Mouse (Mus musculus) gastrocnemius, postnatal 10 days (tissue): ENCODE results near the gene Tcte2. TPM values are rescaled to one million over a fixed set of nuclear protein-coding genes. Genes with fewer than 3 reads are reported as not detected.
A peak's percentile ranks its signal among the peaks of the same experiment; 100 is the strongest.

Experiments used
- DNase-seq: peaks from one replicate; pipeline ENCODE4 v3.0.0; 2021; ENCODE audit warnings: mixed read lengths
- total RNA-seq, 2 experiments: library from RNA; stranded (reverse); gene quantifications; 2 replicates each; pipeline ENCODE4 v1.2.3; 2021

Tcte2 gene
- total RNA-seq, 2 experiments from 2014 or later = 1.6 to 2.3 TPM

- no peak for DNase-seq
Observed at GRCm38 (mm10) chr17:13720187-13720586, 41.4 kb downstream of the Tcte2 start.

GRCm38 (mm10) chr17:13717428-13717827 is 44.2 kb downstream of the Tcte2 start:
- no peak for DNase-seq

- DNase-seq = no peak
Observed at GRCm38 (mm10) chr17:13716336-13716735, 45.3 kb downstream of the Tcte2 start.

GRCm38 (mm10) chr17:13715511-13715910 is 46.1 kb downstream of the Tcte2 start:
- DNase-seq = no peak

- DNase-seq = no peak
Observed at GRCm38 (mm10) chr17:13714654-13715053, 47.0 kb downstream of the Tcte2 start.

- DNase-seq = no peak
Observed at GRCm38 (mm10) chr17:13714128-13714527, 47.5 kb downstream of the Tcte2 start.

- no peak for DNase-seq
Observed at GRCm38 (mm10) chr17:13712518-13712917, 49.1 kb downstream of the Tcte2 start.

- no peak for DNase-seq
Observed at GRCm38 (mm10) chr17:13712116-13712515, 49.5 kb downstream of the Tcte2 start.

GRCm38 (mm10) chr17:13711173-13711572 is 50.5 kb downstream of the Tcte2 start:
- no peak for DNase-seq

- no peak for DNase-seq
Observed at GRCm38 (mm10) chr17:13705481-13705921, 56.1 kb downstream of the Tcte2 start.

- no peak for DNase-seq
Observed at GRCm38 (mm10) chr17:13703611-13704320, 57.9 kb downstream of the Tcte2 start.

- DNase-seq = peak; percentile 28
Observed at GRCm38 (mm10) chr17:13700131-13701016, 61.3 kb downstream of the Tcte2 start.

- DNase-seq = no peak
Observed at GRCm38 (mm10) chr17:13699716-13700115, 61.9 kb downstream of the Tcte2 start.

- no peak for DNase-seq
Observed at GRCm38 (mm10) chr17:13698194-13698593, 63.4 kb downstream of the Tcte2 start.

- DNase-seq = no peak
Observed at GRCm38 (mm10) chr17:13697646-13698045, 64.0 kb downstream of the Tcte2 start.

GRCm38 (mm10) chr17:13695881-13696280 is 65.7 kb downstream of the Tcte2 start:
- no peak for DNase-seq

GRCm38 (mm10) chr17:13695211-13695610 is 66.4 kb downstream of the Tcte2 start:
- no peak for DNase-seq

GRCm38 (mm10) chr17:13694181-13694580 is 67.4 kb downstream of the Tcte2 start:
- DNase-seq = no peak

- no peak for DNase-seq
Observed at GRCm38 (mm10) chr17:13687656-13688055, 74.0 kb downstream of the Tcte2 start.

- DNase-seq = no peak
Observed at GRCm38 (mm10) chr17:13687086-13687485, 74.5 kb downstream of the Tcte2 start.

GRCm38 (mm10) chr17:13685621-13686020 is 76.0 kb downstream of the Tcte2 start:
- no peak for DNase-seq

GRCm38 (mm10) chr17:13684256-13684655 is 77.4 kb downstream of the Tcte2 start:
- DNase-seq = no peak
